Mouse (Mus musculus) lung, embryonic 16.5 days (tissue): ENCODE results near the gene Dop1b. TPM values are rescaled to one million over a fixed set of nuclear protein-coding genes. Genes with fewer than 3 reads are reported as not detected.
"Not testable (repeated sequence)": the region's sequence is repeated elsewhere in the genome, so short reads cannot be mapped to it uniquely, and the experiment has no call there.

Experiments
- ATAC-seq: fragments of 200-750 bp; cut with Nextera tagmentation; 2 replicates; pipeline ENCODE4 v1.8.0; 2017; ENCODE audit warnings: low read depth, mild to moderate bottlenecking, moderate library complexity
- H3K27ac ChIP-seq: fragments of 300-500 bp; sonication (generic); 2 replicates; pipeline ENCODE4 v1.5.1; 2014; ENCODE audit warnings: mild to moderate bottlenecking, control low read depth, low read length
- H3K27me3 ChIP-seq: fragments of 300-500 bp; sonication (generic); 2 replicates; pipeline ENCODE4 v1.6.1; 2014; ENCODE audit warnings: low read depth, low read length, mixed read lengths; ENCODE audit not compliant: control insufficient read depth, insufficient read depth
- H3K36me3 ChIP-seq: fragments of 300-500 bp; sonication (generic); 2 replicates; pipeline ENCODE4 v1.6.1; 2014; ENCODE audit warnings: low read length; ENCODE audit not compliant: control insufficient read depth, insufficient read depth
- H3K4me1 ChIP-seq: fragments of 300-500 bp; sonication (generic); replicated peaks from 2 replicates; pipeline ENCODE4 v1.6.1; 2014; ENCODE audit warnings: low read length, mixed read lengths; ENCODE audit not compliant: control insufficient read depth, insufficient read depth
- H3K4me2 ChIP-seq: fragments of 300-500 bp; sonication (generic); 2 replicates; pipeline ENCODE4 v1.6.1; 2014; ENCODE audit warnings: low read depth, low read length, control low read depth
- H3K4me3 ChIP-seq: fragments of 300-500 bp; sonication (generic); 2 replicates; pipeline ENCODE4 v1.5.1; 2014; ENCODE audit warnings: mild to moderate bottlenecking, low read length, control low read depth
- H3K9ac ChIP-seq: fragments of 300-500 bp; sonication (generic); 2 replicates; pipeline ENCODE4 v1.6.1; 2014; ENCODE audit warnings: low read length, control low read depth
- H3K9me3 ChIP-seq: fragments of 300-500 bp; sonication (generic); 2 replicates; pipeline ENCODE4 v1.6.1; 2016; ENCODE audit warnings: low read length; ENCODE audit not compliant: control insufficient read depth
- WGBS: fragments of 180-500 bp; shearing (Covaris S2); extraction: QIAGEN DNeasy Blood & Tissue Kit; methylation state at CpG from one replicate; pipeline ENCODE4 v1.1.7; 2014; 5-methylcytosine and 5-hydroxymethylcytosine counted together
- polyA plus RNA-seq: library from polyadenylated mRNA; unstranded; fragments of >200 nt; fragmentation: Nextera tagmentation; extraction: Ambion mirVana; gene quantifications from 2 replicates; pipeline ENCODE4 v1.2.1, GENCODE M21; 2015

Gene Dop1b
- polyA plus RNA-seq, 1 experiment from 2014 or later: 19.3 TPM

DNA sequence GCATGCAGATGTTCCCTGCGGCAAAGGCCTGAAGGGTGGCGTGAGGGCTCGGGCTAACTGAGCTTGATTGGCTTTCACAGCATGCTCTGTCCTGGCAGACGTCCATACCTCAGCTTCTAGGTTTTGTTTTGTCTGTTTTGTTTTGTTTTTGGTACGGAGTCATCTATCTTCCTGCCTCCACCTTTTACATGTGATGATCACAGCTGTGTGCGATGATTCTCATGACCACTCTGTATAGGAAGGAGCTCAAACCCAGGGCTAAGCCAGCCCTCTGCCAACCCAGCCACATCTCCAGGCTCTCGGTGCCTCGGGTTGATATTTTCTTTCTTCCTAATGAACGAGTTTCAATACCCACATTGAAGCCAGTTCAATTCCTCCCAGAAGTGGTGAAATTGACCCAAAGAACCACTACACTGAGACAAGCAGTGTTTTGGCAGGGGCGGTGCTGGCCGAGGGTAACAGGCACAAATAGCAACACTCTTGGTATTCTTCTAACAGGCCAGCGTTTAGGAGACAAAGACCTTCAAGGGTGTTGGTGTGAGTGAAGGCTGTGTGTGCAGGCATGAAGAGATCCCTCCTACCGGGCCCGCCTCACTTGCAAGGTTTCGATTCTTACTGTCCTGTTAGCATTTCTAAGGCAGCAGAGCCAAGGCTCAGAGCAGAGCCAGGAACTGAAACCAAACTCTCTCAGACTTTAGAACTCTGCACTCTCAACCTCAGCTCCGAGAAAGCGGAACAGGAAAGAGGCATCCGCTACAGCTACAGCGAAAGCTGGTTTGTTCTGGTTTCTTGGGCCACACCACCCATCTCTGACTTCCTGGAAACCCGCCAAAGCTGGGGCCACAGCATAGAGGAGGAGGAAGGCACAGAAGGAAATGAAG, 104.4 kb downstream of the Dop1b start:
- 38% methylated on average over 20 of the region's 20 CpGs for WGBS
- peak overlapping the region; percentile 95 for H3K27ac ChIP-seq
- H3K4me3 ChIP-seq: peak overlapping the region; percentile 13; the same call in 1 of the 2 replicates
- peaks cover 13% of the 10 kb centered on the region for H3K36me3 ChIP-seq
- peak overlapping the region; percentile 42 for H3K4me2 ChIP-seq
- peak overlapping the region; percentile 59 for H3K9ac ChIP-seq
- H3K27me3 ChIP-seq: no peaks in the 10 kb centered on the region
- H3K9me3 ChIP-seq: peaks cover 7% of the 10 kb centered on the region
- H3K4me1 ChIP-seq: peaks cover 13% of the 10 kb centered on the region
- ATAC-seq: peak; percentile 86

DNA sequence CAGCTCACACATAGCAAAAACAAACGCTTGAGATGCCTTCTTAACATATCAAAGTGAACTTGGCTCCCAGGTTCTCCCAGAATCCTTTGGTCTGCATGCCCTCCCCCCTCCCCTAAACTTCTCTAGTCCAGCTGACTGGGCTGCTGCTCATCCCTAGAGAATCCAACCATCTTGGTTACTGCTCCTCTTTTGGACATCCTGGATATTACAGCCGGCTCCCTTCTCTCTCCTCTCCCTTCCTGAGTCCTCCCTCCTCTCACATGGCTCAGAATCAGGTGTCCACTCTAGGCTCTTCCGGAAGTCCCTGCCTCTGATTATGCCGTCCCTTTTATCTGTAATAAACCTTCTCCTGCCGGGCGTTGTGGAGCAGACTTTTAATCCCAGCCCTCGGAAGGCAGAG, 105.2 kb downstream of the Dop1b start:
- H3K9ac ChIP-seq: no peak overlapping the region

DNA sequence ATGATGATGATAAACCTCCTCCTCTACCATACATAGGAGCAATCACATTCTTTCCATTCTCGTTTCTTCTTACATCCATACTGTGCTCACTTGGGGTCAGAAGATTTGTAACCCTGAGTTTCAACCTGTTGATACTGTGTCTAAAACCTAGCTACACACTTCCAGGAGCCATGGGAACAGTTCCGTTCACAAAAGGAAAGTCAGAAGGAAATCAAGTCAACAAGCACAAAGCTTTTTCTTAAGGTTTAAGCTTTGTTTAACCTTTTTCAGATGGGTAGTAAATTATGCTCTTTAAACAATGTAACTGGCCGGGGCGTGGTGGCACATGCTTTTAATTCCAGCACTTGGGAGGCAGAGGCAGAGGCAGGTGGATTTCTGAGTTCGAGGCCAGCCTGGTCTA, 105.7 kb downstream of the Dop1b start:
- WGBS: 86% methylated on average over 5 of the region's 5 CpGs

More for the DNA sequence above, 105.2 kb downstream of the Dop1b start:
- H3K36me3 ChIP-seq: peaks cover 7% of the 10 kb centered on the region; the same call in 1 of the 2 replicates
- peaks cover 13% of the 10 kb centered on the region for H3K4me1 ChIP-seq
- H3K27ac ChIP-seq: peak overlapping the region; percentile 95
- no peak overlapping the region; the same call in 1 of the 2 replicates for H3K4me2 ChIP-seq
- peaks cover 3% of the 10 kb centered on the region for H3K9me3 ChIP-seq
- H3K4me3 ChIP-seq: no peak overlapping the region
- ATAC-seq: peak; percentile 48; the same call in 1 of the 2 replicates
- WGBS: 66% methylated on average over 7 of the region's 7 CpGs
- H3K27me3 ChIP-seq: no peaks in the 10 kb centered on the region

DNA sequence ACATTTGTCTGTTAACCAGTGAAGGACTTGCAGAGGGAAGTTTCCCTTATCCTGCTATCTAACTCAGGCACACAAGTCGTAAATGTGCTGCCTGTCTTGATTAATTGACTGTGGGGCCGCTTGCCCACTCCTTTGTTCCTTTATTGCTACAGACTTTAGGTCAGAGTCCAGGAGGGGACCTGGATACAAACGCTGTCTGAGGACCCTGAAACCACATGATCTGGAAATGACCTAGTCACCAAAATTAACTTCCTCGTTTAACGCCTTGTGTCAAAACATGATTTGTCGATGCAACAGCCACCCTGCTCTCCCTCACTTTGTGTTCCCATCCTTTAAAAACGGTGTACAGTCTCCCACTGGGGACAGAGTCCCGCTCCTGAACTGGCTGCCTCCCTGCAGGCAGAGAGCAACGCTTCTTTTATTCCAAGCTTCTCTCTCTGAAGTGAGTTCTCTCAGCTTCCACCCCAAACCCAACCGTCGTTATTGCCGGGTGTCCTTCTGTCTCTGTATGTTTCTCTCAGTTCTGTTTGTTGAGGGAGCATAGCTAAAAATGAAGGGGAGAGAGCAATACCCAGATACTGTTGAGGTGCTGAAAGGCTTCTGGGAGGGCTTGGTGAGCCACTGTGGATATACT, 107.1 kb downstream of the Dop1b start:
- peak overlapping the region; percentile 24; the same call in 1 of the 2 replicates for H3K9ac ChIP-seq
- peaks cover 2% of the 10 kb centered on the region; the same call in 1 of the 2 replicates for H3K36me3 ChIP-seq
- H3K4me3 ChIP-seq: no peak overlapping the region
- peaks cover 7% of the 10 kb centered on the region; the same call in 1 of the 2 replicates for H3K9me3 ChIP-seq
- H3K4me2 ChIP-seq: no peak overlapping the region
- no peak for ATAC-seq
- H3K27ac ChIP-seq: no peak overlapping the region
- 33% methylated on average over 12 of the region's 12 CpGs for WGBS
- H3K27me3 ChIP-seq: no peaks in the 10 kb centered on the region
- H3K4me1 ChIP-seq: peaks cover 13% of the 10 kb centered on the region

More for the DNA sequence above, 105.7 kb downstream of the Dop1b start:
- Histone ChIP-seq H3K4me2 (no peak overlapping the region), H3K36me3 (peaks cover 4% of the 10 kb centered on the region; the same call in 1 of the 2 replicates), H3K27me3 (no peaks in the 10 kb centered on the region), H3K4me1 (peaks cover 13% of the 10 kb centered on the region), H3K9ac (no peak overlapping the region), H3K9me3 (peaks cover under 1% of the 10 kb centered on the region), H3K4me3 (no peak overlapping the region), H3K27ac (no peak overlapping the region)
- no peak for ATAC-seq

DNA sequence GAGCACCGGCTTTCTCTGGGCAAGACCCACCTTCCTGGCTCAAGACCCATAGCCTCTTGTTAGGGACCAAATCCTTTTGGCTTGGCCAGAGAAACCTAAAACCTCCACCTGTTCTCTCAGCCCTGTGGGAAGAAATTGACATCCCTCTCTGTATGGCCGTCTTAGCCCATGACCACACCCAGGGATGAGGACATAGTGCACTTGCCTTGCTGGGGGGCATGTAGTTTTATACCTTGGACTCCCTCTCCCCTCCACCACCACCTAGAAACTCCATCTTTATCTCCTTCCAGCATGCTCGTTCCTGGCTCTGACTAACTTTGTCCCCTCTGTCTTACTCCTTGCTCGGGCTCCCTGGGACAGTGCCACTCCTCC, 107.6 kb downstream of the Dop1b start:
- Histone ChIP-seq H3K9ac (no peak overlapping the region), H3K27me3 (no peaks in the 10 kb centered on the region), H3K27ac (no peak overlapping the region), H3K36me3 (peaks cover 2% of the 10 kb centered on the region; the same call in 1 of the 2 replicates), H3K4me3 (no peak overlapping the region), H3K4me2 (no peak overlapping the region), H3K4me1 (peaks cover 13% of the 10 kb centered on the region), H3K9me3 (peaks cover 10% of the 10 kb centered on the region; the same call in 1 of the 2 replicates)
- no peak for ATAC-seq
- WGBS: 61% methylated on average over 4 of the region's 4 CpGs

DNA sequence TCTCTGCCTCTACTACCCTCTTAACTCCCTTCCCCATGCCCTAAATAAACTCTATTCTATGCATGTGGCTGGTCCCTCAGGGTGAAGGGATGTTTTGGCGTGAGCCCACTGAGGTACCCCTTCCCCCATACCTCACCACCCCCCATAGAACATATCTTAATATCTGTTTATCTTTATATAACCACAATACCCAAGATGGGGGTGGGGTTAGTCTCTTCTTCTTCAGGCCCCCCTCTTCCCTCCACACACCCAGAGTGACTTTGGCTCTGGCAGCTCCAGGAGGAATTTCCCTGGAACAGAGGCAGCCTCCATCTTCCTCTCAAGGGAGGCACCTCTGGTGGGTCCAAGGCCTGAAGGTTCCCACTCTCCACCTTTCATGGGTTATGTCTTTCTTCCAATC, 108.3 kb downstream of the Dop1b start:
- 73% methylated on average over 1 of the region's 1 CpGs for WGBS
- ATAC-seq: no peak
- H3K9me3 ChIP-seq: peaks cover 12% of the 10 kb centered on the region; the same call in 1 of the 2 replicates
- H3K9ac ChIP-seq: no peak overlapping the region
- H3K27ac ChIP-seq: no peak overlapping the region
- H3K36me3 ChIP-seq: peaks cover 2% of the 10 kb centered on the region; the same call in 1 of the 2 replicates
- no peak overlapping the region for H3K4me2 ChIP-seq
- no peak overlapping the region for H3K4me3 ChIP-seq
- H3K4me1 ChIP-seq: peaks cover 13% of the 10 kb centered on the region
- no peaks in the 10 kb centered on the region for H3K27me3 ChIP-seq

DNA sequence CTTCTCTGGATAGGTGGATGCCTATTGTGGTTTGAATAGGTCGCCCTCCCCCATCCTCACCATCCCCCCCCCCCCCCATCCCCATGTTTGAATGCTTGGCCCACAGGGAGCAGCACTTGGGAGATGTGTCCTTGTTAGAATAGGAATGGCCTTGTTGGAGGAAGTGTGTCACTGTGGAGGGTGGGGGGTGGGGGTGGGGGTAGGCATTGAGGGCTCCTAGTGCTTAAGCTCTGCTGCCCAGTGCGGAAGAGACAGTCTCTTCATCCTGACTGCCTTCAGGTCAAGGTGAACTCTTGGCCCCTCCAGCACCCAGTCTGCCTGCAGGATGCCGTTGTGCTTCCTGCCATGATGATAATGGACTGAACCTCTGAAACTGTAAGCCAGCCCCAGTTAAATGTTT, 110.0 kb downstream of the Dop1b start:
- no peak overlapping the region for H3K4me2 ChIP-seq
- H3K4me3 ChIP-seq: no peak overlapping the region
- H3K27ac ChIP-seq: no peak overlapping the region
- WGBS: 80% methylated on average over 3 of the region's 3 CpGs
- H3K36me3 ChIP-seq: peaks cover 2% of the 10 kb centered on the region; the same call in 1 of the 2 replicates
- peaks cover 12% of the 10 kb centered on the region; the same call in 1 of the 2 replicates for H3K9me3 ChIP-seq
- peaks cover 5% of the 10 kb centered on the region for H3K4me1 ChIP-seq
- no peak for ATAC-seq
- H3K9ac ChIP-seq: no peak overlapping the region
- H3K27me3 ChIP-seq: no peaks in the 10 kb centered on the region

DNA sequence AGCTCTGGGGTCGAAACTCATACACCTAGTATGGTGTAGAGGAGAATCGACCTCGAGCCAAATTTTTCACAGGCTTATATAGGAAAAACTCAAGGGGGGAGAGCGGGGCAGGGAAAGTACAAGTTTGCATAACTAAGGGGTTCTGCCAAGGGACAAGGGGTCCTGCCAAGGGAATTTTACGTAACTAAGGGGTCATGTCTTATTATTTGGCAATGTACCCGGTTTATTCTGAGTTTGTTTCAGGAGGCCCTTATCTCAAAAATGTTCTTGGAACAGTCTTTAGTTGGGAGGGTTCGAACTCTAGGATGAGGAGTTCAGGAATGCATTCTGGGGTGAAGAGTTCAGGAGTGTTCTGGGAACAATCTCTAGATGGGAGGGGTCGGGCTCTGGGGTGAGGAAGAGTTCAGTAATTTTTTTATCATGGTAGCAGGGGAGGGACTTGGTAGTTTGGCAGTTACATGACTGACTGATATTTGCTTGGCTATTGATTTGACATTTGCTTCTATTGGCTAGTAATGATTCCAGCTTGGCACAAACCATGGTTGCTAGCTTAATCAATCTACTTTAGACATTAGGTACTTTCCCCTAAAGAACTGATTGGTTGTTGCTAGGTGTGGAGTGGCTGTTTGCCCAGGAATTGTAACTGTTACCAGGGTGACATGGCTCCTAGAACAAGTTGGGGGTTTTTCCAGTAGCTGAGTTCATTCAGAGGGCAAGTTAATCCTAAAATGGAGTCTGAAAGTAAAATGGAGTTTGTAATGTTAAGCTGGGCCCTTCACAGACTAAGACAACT, 110.9 kb downstream of the Dop1b start:
- WGBS: 45% methylated on average over 4 of the region's 8 CpGs
- not testable (repeated sequence) for H3K4me1 ChIP-seq, H3K4me3 ChIP-seq, H3K9ac ChIP-seq, H3K27me3 ChIP-seq, H3K27ac ChIP-seq, H3K4me2 ChIP-seq, ATAC-seq, H3K36me3 ChIP-seq
- peaks cover 12% of the 10 kb centered on the region; the same call in 1 of the 2 replicates for H3K9me3 ChIP-seq
